Mouse (Mus musculus): ENCODE results near the gene Taf6l. TPM values are rescaled to one million over a fixed set of nuclear protein-coding genes. Genes with fewer than 3 reads are reported as not detected.

Taf6l gene
- polyA plus RNA-seq (2012; rRNA removed) = 26.2 TPM in 2 replicates

GRCm38 (mm10) chr19:8786008-8786781, at the start of gene Taf6l:
Gene Taf6l (minus strand): TSS chr19:8786417.

DNA sequence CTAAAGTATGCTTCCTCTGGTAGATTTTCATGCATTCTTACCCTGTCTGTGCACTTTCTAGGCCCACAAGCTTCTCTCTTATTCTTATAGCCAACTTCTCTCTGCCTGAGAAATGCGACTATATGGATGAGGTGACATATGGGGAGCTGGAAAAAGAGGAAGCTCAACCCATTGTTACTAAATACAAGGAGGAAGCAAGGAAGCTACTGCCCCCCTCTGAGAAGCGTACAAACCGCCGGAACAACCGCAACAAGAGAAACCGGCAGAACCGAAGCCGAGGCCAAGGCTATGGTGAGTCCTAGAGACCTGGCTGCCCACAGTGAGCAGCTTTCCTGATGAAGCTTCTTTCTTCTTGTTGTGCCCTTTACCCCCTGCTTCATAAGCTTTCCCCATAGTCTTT, 43.4 kb upstream of the Taf6l start, which contains the start of gene AC129217.1:
AC129217.1 (plus strand) TSS at position 114 of the 400 bp plus-strand sequence.

GRCm38 (mm10) chr19:8819596-8820423, 33.6 kb upstream of the Taf6l start, which contains the start of gene Hnrnpul2:
Gene Hnrnpul2 (plus strand): TSS chr19:8820010.

GRCm38 (mm10) chr19:8818801-8819595, 32.8 kb upstream of the Taf6l start, which contains the start of gene Ttc9c:
Gene Ttc9c (minus strand): TSS chr19:8819333.

DNA sequence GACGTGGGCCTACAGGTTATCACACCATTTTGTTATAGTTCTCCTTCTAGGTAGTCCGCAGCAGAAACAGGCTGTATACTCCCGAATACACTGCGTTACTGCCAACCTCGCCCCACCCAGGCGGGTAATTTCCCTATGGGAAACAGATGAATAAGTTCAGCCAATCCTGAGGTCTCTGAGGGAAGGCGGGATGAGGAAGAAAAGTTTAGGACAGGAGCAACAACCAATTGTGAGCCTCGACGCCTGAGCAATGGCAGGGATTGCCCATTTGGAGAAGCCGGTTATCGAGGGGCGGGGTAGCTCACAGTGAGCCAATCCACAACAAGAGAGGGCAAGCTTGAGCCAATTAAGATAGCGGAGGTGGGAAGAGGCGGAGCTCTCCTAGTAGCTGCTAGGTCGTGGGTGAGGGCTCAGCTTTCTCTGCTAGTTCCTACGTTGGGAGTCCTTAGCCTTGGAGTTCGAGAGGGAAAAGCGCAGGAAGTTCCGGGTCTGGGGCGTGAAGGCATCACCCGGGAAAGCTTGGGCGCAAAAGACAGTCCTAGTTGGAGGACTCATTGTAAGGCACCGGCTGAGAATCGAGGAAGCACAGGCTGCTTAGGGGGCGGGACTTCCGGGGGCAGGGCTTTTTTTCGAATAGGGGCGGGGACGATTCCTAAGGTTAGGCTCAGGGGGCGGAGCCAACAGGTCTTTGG, 16.1 kb upstream of the Taf6l start, which contains the start of gene Zbtb3:
Zbtb3 (plus strand) TSS at position 426 of the 692 bp plus-strand sequence.

GRCm38 (mm10) chr19:8798264-8798946, 12.2 kb upstream of the Taf6l start, which contains the start of gene Polr2g:
Gene Polr2g (minus strand): TSS chr19:8798577.

DNA sequence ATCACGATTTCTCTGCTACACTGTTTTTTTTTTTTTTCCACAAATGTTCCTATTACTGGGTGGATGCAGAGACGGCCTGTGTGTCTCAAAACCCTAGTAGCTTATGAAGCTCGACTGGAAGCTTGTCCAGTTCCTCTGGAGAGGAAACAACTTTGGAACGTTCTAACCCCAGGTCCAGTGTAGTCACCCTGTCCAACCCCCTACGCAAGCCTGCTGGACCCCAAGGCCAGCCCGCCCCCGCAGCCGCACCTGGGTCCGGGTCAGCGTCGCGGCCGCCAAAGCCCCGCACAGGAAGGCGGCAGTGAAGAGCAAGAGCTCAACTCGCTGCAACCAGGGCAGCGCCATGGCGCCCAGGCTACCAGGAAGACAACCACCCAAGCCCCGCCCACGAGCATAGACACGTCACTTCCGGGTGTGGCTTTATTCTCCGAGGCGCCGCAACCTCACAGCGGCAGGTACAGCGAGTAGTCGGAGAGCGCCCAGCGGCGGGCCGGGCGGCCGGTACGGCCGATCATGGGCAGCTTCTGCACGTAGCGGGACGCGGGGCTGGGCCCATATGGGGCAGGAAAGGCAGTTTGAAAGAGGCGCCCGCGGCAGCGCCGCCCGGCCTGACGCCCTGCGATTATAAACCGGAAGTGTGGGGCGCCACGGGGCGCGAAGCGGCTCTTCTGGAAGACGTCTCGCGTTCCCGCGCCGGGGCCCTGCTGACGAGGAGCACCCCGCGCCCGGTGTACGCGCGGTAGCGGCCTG, 12.0 kb downstream of the Taf6l start, which contains the start of gene Tmem179b:
Tmem179b (minus strand) TSS at position 382 of the 750 bp plus-strand sequence.

DNA sequence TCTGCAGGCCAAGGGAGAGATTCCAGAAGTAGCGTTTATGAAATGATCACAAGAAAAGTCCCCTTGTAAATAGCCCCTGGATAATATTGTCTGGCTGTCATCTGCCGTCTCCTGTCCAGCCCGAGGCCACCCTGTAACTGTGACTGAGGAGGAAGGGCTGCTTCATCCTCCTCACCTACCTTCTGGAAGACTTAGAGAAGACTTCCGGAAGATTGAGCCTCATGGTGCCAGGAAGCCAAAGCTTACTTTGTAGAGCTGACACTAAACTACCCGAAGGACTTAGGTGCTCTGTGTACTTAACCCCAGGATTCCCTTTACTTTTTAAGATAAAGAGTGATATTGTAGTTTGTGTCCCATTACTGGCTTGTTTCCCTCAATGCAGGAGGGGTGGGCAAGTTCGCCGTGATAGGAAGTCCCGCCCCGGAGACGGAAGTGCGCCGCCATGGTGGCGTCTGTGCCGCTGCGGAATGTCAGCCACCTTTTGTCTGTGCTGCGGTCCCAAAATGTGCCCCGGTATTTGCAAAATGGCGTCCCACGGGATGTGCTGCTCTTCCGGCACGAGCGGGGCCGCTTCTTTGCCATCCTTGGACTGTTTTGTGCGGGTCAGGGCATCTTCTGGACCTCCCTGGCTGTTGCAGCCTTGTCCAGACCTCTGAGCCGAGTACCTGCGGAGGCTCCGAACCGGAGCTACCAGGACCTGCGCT, 15.5 kb downstream of the Taf6l start, which contains the start of gene Tmem223:
Tmem223 (plus strand) TSS at position 430 of the 704 bp plus-strand sequence.

GRCm38 (mm10) chr19:8756635-8757387, 29.4 kb downstream of the Taf6l start, which contains the start of gene Nxf1:
Gene Nxf1 (plus strand): TSS chr19:8757073.

GRCm38 (mm10) chr19:8741243-8741869, 44.9 kb downstream of the Taf6l start, which contains the start of gene Stx5a:
Gene Stx5a (plus strand): TSS chr19:8741413.

DNA sequence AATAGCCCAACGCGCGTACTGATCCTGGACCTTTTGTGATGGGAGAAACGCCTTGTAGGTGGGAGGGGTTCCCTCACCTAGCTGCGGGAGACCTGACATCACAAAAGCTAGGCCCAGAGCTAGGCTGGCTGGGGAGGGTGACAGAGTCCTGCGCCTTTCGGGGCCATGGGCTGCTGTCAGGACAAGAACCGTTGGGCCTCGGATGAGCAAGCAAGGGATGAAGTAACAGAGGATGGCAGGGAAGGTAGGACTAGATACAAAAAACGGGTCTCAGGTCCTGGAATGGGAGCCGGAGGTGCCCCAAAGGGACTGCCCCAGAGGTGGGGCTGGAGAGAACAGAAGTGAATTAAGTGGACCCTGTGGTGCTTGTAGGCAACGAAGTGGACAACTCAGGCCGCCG, 45.6 kb downstream of the Taf6l start, which contains the start of gene 1700092M07Rik:
1700092M07Rik (plus strand) TSS at position 116 of the 400 bp plus-strand sequence.

DNA sequence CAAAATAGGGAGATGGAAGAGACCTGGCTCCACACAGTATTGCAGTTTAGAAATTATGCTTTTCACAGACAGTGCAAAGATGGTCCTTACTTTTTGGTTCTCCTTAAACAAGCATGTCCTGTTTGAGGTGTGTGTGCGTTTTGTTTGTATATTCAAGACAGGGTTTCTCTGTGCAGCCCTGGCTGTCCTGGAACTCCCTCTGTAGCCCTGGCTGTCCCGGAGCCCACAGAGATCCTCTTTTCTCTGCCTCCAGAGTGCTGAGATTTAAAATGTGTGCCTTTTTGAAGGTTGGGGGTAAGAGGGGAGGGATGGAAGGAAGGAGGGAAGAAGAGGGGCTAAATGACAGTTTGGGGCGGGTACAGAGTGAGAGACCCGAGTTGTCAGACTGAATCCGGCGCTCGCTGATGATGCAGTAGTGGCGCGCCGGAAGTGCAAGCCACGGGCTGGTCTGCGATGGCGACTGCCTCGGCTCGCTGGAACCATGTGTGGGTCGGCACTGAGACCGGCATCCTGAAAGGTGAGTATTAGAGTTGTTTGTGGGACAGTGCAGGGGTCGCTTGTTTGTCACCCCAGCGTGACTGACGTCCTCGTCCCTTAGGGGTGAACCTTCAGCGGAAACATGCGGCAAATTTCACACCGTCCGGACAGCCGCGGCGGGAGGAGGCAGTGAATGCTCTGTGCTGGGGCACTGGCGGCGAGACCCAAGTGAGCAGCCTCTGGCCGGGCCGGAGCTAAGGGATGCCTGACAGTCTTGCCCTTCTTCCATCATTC, 50.6 kb downstream of the Taf6l start, which contains the start of gene Wdr74:
Wdr74 (plus strand) TSS at position 439 of the 771 bp plus-strand sequence.

Other genes starting within 250 kb of the Taf6l start
- 5.2 and 5.9 TPM in 2 replicates for gene Slc22a8, start 195.2 kb downstream of the Taf6l start, polyA plus RNA-seq (2012; rRNA removed)
- 10.5 and 10.8 TPM in 2 replicates for gene Slc22a6, start 168.4 kb downstream of the Taf6l start, polyA plus RNA-seq (2012; rRNA removed)
- 1.2 and 1.8 TPM in 2 replicates for gene Chrm1, start 122.6 kb downstream of the Taf6l start, polyA plus RNA-seq (2012; rRNA removed)
- gene Slc3a2, start 63.0 kb downstream of the Taf6l start, polyA plus RNA-seq (2012; rRNA removed) = 139 and 144 TPM in 2 replicates
- 63.8 and 65.5 TPM in 2 replicates for gene Wdr74, start 50.6 kb downstream of the Taf6l start, polyA plus RNA-seq (2012; rRNA removed)
- 2.2 and 3.8 TPM in 2 replicates for gene 1700092M07Rik, start 45.7 kb downstream of the Taf6l start, polyA plus RNA-seq (2012; rRNA removed)
- 128 and 133 TPM in 2 replicates for gene Stx5a, start 45.0 kb downstream of the Taf6l start, polyA plus RNA-seq (2012; rRNA removed)
- 237 and 239 TPM in 2 replicates for gene Nxf1, start 29.3 kb downstream of the Taf6l start, polyA plus RNA-seq (2012; rRNA removed)
- gene Tmem223, start 15.4 kb downstream of the Taf6l start, polyA plus RNA-seq (2012; rRNA removed) = 238 and 255 TPM in 2 replicates
- 27.4 and 32.0 TPM in 2 replicates for gene Tmem179b, start 11.9 kb downstream of the Taf6l start, polyA plus RNA-seq (2012; rRNA removed)
- gene Polr2g, start 12.2 kb upstream of the Taf6l start, polyA plus RNA-seq (2012; rRNA removed) = 141 and 149 TPM in 2 replicates
- 5.2 and 5.8 TPM in 2 replicates for gene Zbtb3, start 16.1 kb upstream of the Taf6l start, polyA plus RNA-seq (2012; rRNA removed)
- 50.1 and 61.9 TPM in 2 replicates for gene Ttc9c, start 32.9 kb upstream of the Taf6l start, polyA plus RNA-seq (2012; rRNA removed)
- gene Hnrnpul2, start 33.6 kb upstream of the Taf6l start, polyA plus RNA-seq (2012; rRNA removed) = 92.1 and 94.3 TPM in 2 replicates
- gene AC129217.1, start 43.4 kb upstream of the Taf6l start, polyA plus RNA-seq (2012; rRNA removed) = 0.57 and 1.3 TPM in 2 replicates
- 78.4 and 83.2 TPM in 2 replicates for gene Bscl2, start 51.0 kb upstream of the Taf6l start, polyA plus RNA-seq (2012; rRNA removed)
- 190 TPM in 2 replicates for gene Gng3, start 52.8 kb upstream of the Taf6l start, polyA plus RNA-seq (2012; rRNA removed)
- gene Lrrn4cl, start 64.4 kb upstream of the Taf6l start, polyA plus RNA-seq (2012; rRNA removed) = 0.85 and 0.94 TPM in 2 replicates
- 136 and 140 TPM in 2 replicates for gene Ubxn1, start 85.1 kb upstream of the Taf6l start, polyA plus RNA-seq (2012; rRNA removed)
- 51.3 and 57.6 TPM in 2 replicates for gene Uqcc3, start 94.5 kb upstream of the Taf6l start, polyA plus RNA-seq (2012; rRNA removed)
- gene Lbhd1, start 97.3 kb upstream of the Taf6l start, polyA plus RNA-seq (2012; rRNA removed) = 4.9 and 6.7 TPM in 2 replicates
- not detected in 2 replicates for gene Gm49403, start 97.5 kb upstream of the Taf6l start, polyA plus RNA-seq (2012; rRNA removed)
- 67.3 and 81.7 TPM in 2 replicates for gene 1810009A15Rik, start 102.4 kb upstream of the Taf6l start, polyA plus RNA-seq (2012; rRNA removed)
- gene Gm49416, start 102.5 kb upstream of the Taf6l start, polyA plus RNA-seq (2012; rRNA removed) = 0.18 and 1.1 TPM in 2 replicates
- gene Ints5, start 106.6 kb upstream of the Taf6l start, polyA plus RNA-seq (2012; rRNA removed) = 28.9 and 29.0 TPM in 2 replicates
- 157 and 161 TPM in 2 replicates for gene Ganab, start 111.7 kb upstream of the Taf6l start, polyA plus RNA-seq (2012; rRNA removed)
- 146 and 151 TPM in 2 replicates for gene B3gat3, start 134.0 kb upstream of the Taf6l start, polyA plus RNA-seq (2012; rRNA removed)
- gene Rom1, start 142.9 kb upstream of the Taf6l start, polyA plus RNA-seq (2012; rRNA removed) = 2.0 and 3.3 TPM in 2 replicates
- 18.3 and 26.1 TPM in 2 replicates for gene Eml3, start 143.1 kb upstream of the Taf6l start, polyA plus RNA-seq (2012; rRNA removed)
- gene Mta2, start 155.5 kb upstream of the Taf6l start, polyA plus RNA-seq (2012; rRNA removed) = 62.2 and 65.0 TPM in 2 replicates
- gene Tut1, start 167.4 kb upstream of the Taf6l start, polyA plus RNA-seq (2012; rRNA removed) = 26.1 and 29.3 TPM in 2 replicates
- gene Eef1g, start 180.6 kb upstream of the Taf6l start, polyA plus RNA-seq (2012; rRNA removed) = 429 and 446 TPM in 2 replicates
- 3.8 and 8.4 TPM in 2 replicates for gene Ahnak, start 202.9 kb upstream of the Taf6l start, polyA plus RNA-seq (2012; rRNA removed)

Data from central nervous system, embryonic 14 days (tissue).